Mouse (Mus musculus) intestine, postnatal 0 days (tissue): Measurements from ENCODE around the gene Mbnl1. TPM values are rescaled to one million over a fixed set of nuclear protein-coding genes. Genes with fewer than 3 reads are reported as not detected.

Experiments used
- ATAC-seq: fragments of 200-750 bp; cut with Nextera tagmentation; 2 replicates; pipeline ENCODE4 v1.8.0; 2017; ENCODE audit warnings: mild to moderate bottlenecking, moderate TSS enrichment, moderate library complexity
- H3K27ac ChIP-seq: fragments of 300-500 bp; sonication (generic); 2 replicates; pipeline ENCODE4 v1.5.1; 2014; ENCODE audit warnings: mild to moderate bottlenecking, low read depth, low read length, moderate library complexity
- H3K27me3 ChIP-seq: fragments of 300-500 bp; sonication (generic); replicated peaks from 2 replicates; pipeline ENCODE4 v1.6.1; 2014; ENCODE audit warnings: low read length, mixed read lengths; ENCODE audit not compliant: control insufficient read depth, insufficient read depth
- H3K36me3 ChIP-seq: fragments of 300-500 bp; sonication (generic); 2 replicates; pipeline ENCODE4 v1.6.1; 2014; ENCODE audit warnings: mild to moderate bottlenecking, moderate library complexity; ENCODE audit not compliant: control insufficient read depth, insufficient read depth
- H3K4me1 ChIP-seq: fragments of 300-500 bp; sonication (generic); replicated peaks from 2 replicates; pipeline ENCODE4 v1.6.1; 2014; ENCODE audit warnings: antibody characterized with exemption, low read length, mixed read lengths; ENCODE audit not compliant: control insufficient read depth, insufficient read depth
- H3K4me2 ChIP-seq: fragments of 300-500 bp; sonication (generic); replicated peaks from 2 replicates; pipeline ENCODE4 v1.6.1; 2014; ENCODE audit warnings: low read depth, mild to moderate bottlenecking, moderate library complexity
- H3K4me3 ChIP-seq: fragments of 300-500 bp; sonication (generic); 2 replicates; pipeline ENCODE4 v1.5.1; 2014; ENCODE audit warnings: low read depth, low read length
- H3K9ac ChIP-seq: fragments of 300-500 bp; sonication (generic); 2 replicates; pipeline ENCODE4 v1.6.1; 2014; ENCODE audit warnings: mild to moderate bottlenecking, low read depth, low read length
- H3K9me3 ChIP-seq: fragments of 300-500 bp; sonication (generic); 2 replicates; pipeline ENCODE4 v1.6.1; 2016; ENCODE audit warnings: mixed run types; ENCODE audit not compliant: control insufficient read depth
- CTCF ChIP-seq: sonication (generic); IDR thresholded peaks from 2 replicates; pipeline ENCODE4 v1.5.1; 2016; ENCODE audit warnings: low read depth, mild to moderate bottlenecking, control low read depth, antibody characterized with exemption, moderate library complexity
- WGBS: fragments of 180-500 bp; shearing (Covaris S2); extraction: QIAGEN DNeasy Blood & Tissue Kit; methylation state at CpG from one replicate; pipeline ENCODE4 v1.1.7; 2014; 5-methylcytosine and 5-hydroxymethylcytosine counted together
- polyA plus RNA-seq: library from polyadenylated mRNA; unstranded; fragments of >200 nt; fragmentation: Nextera tagmentation; extraction: Ambion mirVana; gene quantifications from 2 replicates; pipeline ENCODE4 v1.2.1, GENCODE M21; 2015

The Mbnl1 gene
- polyA plus RNA-seq, 1 experiment from 2014 or later, result 55.5 TPM

GRCm38 (mm10) chr3:60553011-60553410, 80.4 kb downstream of the Mbnl1 start:
- TF ChIP-seq CTCF, result no peak
- H3K9me3 ChIP-seq, result no peaks in the 10 kb centered on the region
- no peaks in the 10 kb centered on the region for H3K36me3 ChIP-seq
- 57% methylated on average over 3 of the region's 3 CpGs for WGBS
- no peak overlapping the region for H3K4me2 ChIP-seq
- H3K27ac ChIP-seq, result no peak overlapping the region
- no peak for ATAC-seq
- H3K4me3 ChIP-seq, result no peak overlapping the region
- no peak overlapping the region for H3K9ac ChIP-seq
- H3K4me1 ChIP-seq, result no peaks in the 10 kb centered on the region
- no peaks in the 10 kb centered on the region for H3K27me3 ChIP-seq

- TF ChIP-seq CTCF, result no peak
Measured at GRCm38 (mm10) chr3:60556596-60556995, 84.0 kb downstream of the Mbnl1 start.

GRCm38 (mm10) chr3:60558252-60558862, 85.7 kb downstream of the Mbnl1 start:
- no peaks in the 10 kb centered on the region for H3K36me3 ChIP-seq
- 84% methylated on average over 7 of the region's 7 CpGs for WGBS

More at GRCm38 (mm10) chr3:60556596-60556995, 84.0 kb downstream of the Mbnl1 start:
- Histone ChIP-seq H3K27ac (no peak overlapping the region), H3K4me3 (no peak overlapping the region), H3K9ac (no peak overlapping the region), H3K9me3 (no peaks in the 10 kb centered on the region), H3K36me3 (no peaks in the 10 kb centered on the region), H3K27me3 (no peaks in the 10 kb centered on the region), H3K4me1 (no peaks in the 10 kb centered on the region), H3K4me2 (no peak overlapping the region)
- WGBS, result 69% methylated on average over 3 of the region's 3 CpGs
- ATAC-seq, result no peak

GRCm38 (mm10) chr3:60559762-60560161, 87.1 kb downstream of the Mbnl1 start:
- H3K9me3 ChIP-seq, result no peaks in the 10 kb centered on the region
- no peaks in the 10 kb centered on the region for H3K36me3 ChIP-seq
- no peak overlapping the region for H3K27ac ChIP-seq
- H3K9ac ChIP-seq, result no peak overlapping the region
- TF ChIP-seq CTCF, result no peak
- ATAC-seq, result no peak
- no peak overlapping the region for H3K4me2 ChIP-seq
- no peaks in the 10 kb centered on the region for H3K27me3 ChIP-seq
- H3K4me3 ChIP-seq, result no peak overlapping the region
- peaks cover 5% of the 10 kb centered on the region; the same call in 1 of the 2 replicates for H3K4me1 ChIP-seq
- WGBS, result 81% methylated on average over 2 of the region's 2 CpGs

More at GRCm38 (mm10) chr3:60558252-60558862, 85.7 kb downstream of the Mbnl1 start:
- Histone ChIP-seq H3K4me3 (no peak overlapping the region), H3K9me3 (no peaks in the 10 kb centered on the region), H3K4me2 (no peak overlapping the region), H3K9ac (no peak overlapping the region), H3K27ac (no peak overlapping the region), H3K4me1 (0 out of 2 replicates have a peak, but pooled peaks cover 3% of the 10 kb centered on the region), H3K27me3 (no peaks in the 10 kb centered on the region)
- no peak for ATAC-seq
- TF ChIP-seq CTCF, result no peak

GRCm38 (mm10) chr3:60563529-60564243, 91.1 kb downstream of the Mbnl1 start:
- H3K4me1 ChIP-seq, result peaks cover 5% of the 10 kb centered on the region; the same call in 1 of the 2 replicates
- no peak overlapping the region for H3K4me3 ChIP-seq
- 58% methylated on average over 10 of the region's 10 CpGs for WGBS
- no peak for TF ChIP-seq CTCF
- ATAC-seq, result no peak
- no peak overlapping the region for H3K27ac ChIP-seq
- no peaks in the 10 kb centered on the region for H3K36me3 ChIP-seq
- H3K9me3 ChIP-seq, result no peaks in the 10 kb centered on the region
- H3K9ac ChIP-seq, result no peak overlapping the region
- H3K27me3 ChIP-seq, result no peaks in the 10 kb centered on the region
- H3K4me2 ChIP-seq, result no peak overlapping the region

- TF ChIP-seq CTCF, result no peak
- Histone ChIP-seq H3K4me1 (peaks cover 5% of the 10 kb centered on the region; the same call in 1 of the 2 replicates), H3K27ac (no peak overlapping the region), H3K27me3 (no peaks in the 10 kb centered on the region), H3K4me2 (no peak overlapping the region), H3K36me3 (no peaks in the 10 kb centered on the region), H3K4me3 (no peak overlapping the region), H3K9ac (no peak overlapping the region), H3K9me3 (no peaks in the 10 kb centered on the region)
- ATAC-seq, result no peak
- 80% methylated on average over 2 of the region's 2 CpGs for WGBS
Measured at GRCm38 (mm10) chr3:60564244-60564643, 91.6 kb downstream of the Mbnl1 start.
